Mouse (Mus musculus) ES-Bruce4 (cell line): ENCODE data around the gene Macrod2. TPM values are rescaled to one million over a fixed set of nuclear protein-coding genes. Genes with fewer than 3 reads are reported as not detected.

Experiments used
- H3K27ac ChIP-seq: 2 replicates; pipeline ENCODE4 v1.5.1; 2012; ENCODE audit warnings: low read length, inconsistent platforms; ENCODE audit not compliant: insufficient read depth
- H3K27me3 ChIP-seq: 2 replicates; pipeline ENCODE4 v1.6.1; 2012; ENCODE audit warnings: mild to moderate bottlenecking, low read length, inconsistent platforms; ENCODE audit not compliant: control insufficient read depth, poor library complexity, insufficient read depth, severe bottlenecking
- H3K36me3 ChIP-seq: 2 replicates; pipeline ENCODE4 v1.6.1; 2012; ENCODE audit warnings: inconsistent platforms, mild to moderate bottlenecking, low read length, moderate library complexity; ENCODE audit not compliant: control insufficient read depth, poor library complexity, insufficient read depth, severe bottlenecking
- H3K4me1 ChIP-seq: one replicate; pipeline ENCODE4 v1.8.1; 2011; ENCODE audit warnings: low read length; ENCODE audit not compliant: control insufficient read depth, insufficient read depth
- H3K4me3 ChIP-seq: 2 replicates; pipeline ENCODE4 v1.5.1; 2011; ENCODE audit warnings: low read depth, mild to moderate bottlenecking, low read length
- H3K9ac ChIP-seq: 2 replicates; pipeline ENCODE4 v1.6.1; 2012; ENCODE audit warnings: low read depth, mild to moderate bottlenecking, inconsistent platforms; ENCODE audit not compliant: poor library complexity, severe bottlenecking
- H3K9me3 ChIP-seq: replicated peaks from 2 replicates; pipeline ENCODE4 v1.6.1; 2012; ENCODE audit warnings: mild to moderate bottlenecking, low read length, inconsistent platforms; ENCODE audit not compliant: control insufficient read depth, poor library complexity, insufficient read depth, severe bottlenecking
- CTCF ChIP-seq: IDR thresholded peaks from one replicate; pipeline ENCODE4 v1.8.1; 2011; ENCODE audit warnings: low read depth, low read length
- EP300 ChIP-seq: IDR thresholded peaks from 2 replicates; pipeline ENCODE4 v1.6.1; 2011; ENCODE audit warnings: low read depth, low read length; ENCODE audit not compliant: insufficient read depth
- POLR2A ChIP-seq: IDR thresholded peaks from one replicate; pipeline ENCODE4 v1.8.1; 2011; ENCODE audit warnings: low read length; ENCODE audit not compliant: insufficient read depth
- polyA plus RNA-seq: library from polyadenylated mRNA; stranded (reverse); fragments of >200 nt; gene quantifications from 2 replicates; pipeline ENCODE4 v1.2.4, GENCODE M21; 2011; ENCODE audit warnings: low read depth; ENCODE audit not compliant: missing spikeins, insufficient read depth, insufficient read length

Macrod2 gene
- polyA plus RNA-seq, 1 experiment = 11.9 TPM

DNA sequence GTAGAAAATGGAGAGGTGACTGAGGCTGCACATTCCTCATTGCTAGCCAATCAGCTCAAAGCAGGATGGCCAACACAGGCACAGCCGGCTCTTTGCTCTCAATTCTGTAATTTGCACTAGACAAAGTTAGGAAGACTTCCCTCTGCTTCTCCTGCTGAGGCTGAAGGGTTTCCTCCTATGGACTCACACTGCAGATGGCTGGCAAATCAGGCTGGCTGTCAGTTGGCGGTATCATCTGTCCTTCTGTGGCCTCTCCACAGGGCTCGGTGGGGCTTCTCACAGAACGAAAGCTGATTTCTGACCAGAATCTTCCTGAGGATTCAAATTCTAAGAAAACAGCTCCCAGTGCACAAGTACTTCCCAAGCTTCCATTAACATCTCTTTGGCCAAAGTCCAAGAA, 760.9 kb downstream of the Macrod2 start:
- no peaks in the 10 kb centered on the region for H3K4me1 ChIP-seq
- TF ChIP-seq POLR2A = no peak
- TF ChIP-seq EP300 = no peak
- TF ChIP-seq CTCF = no peak
- H3K9me3 ChIP-seq = no peaks in the 10 kb centered on the region
- H3K9ac ChIP-seq = no peak overlapping the region
- no peak overlapping the region for H3K4me3 ChIP-seq
- H3K36me3 ChIP-seq = no peaks in the 10 kb centered on the region
- H3K27me3 ChIP-seq = no peaks in the 10 kb centered on the region
- H3K27ac ChIP-seq = no peak overlapping the region

DNA sequence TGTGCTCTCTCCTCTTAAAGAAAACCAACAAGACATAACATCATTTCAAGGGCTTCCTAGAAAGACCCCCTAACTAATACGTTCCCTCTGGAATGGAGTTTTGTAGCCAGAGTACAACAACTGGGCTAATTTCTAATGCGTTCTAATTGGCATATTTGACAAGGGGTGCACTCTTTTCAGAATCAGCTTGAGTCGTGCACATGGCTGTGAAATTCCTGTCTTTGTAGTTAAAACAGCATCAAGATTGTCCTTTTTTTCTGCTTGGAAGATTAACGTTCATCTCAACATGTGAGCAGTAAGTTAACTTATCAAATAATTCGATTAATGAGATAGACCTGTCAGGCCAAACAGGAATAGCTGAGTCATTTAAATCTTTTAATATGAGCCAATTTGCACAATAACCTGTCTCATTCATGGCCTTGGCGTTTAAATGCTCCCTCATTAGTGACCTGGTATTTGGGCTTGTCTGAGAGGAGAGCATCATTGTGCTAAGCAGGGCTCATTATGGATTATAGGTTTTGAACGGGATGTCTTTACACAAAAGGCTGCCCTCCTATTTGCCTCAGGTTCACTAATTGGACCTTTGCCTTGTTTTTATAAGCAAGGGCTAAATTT, 762.0 kb downstream of the Macrod2 start:
- Histone ChIP-seq H3K9ac (no peak overlapping the region), H3K36me3 (no peaks in the 10 kb centered on the region), H3K27ac (no peak overlapping the region), H3K4me1 (no peaks in the 10 kb centered on the region), H3K9me3 (no peaks in the 10 kb centered on the region), H3K27me3 (no peaks in the 10 kb centered on the region), H3K4me3 (no peak overlapping the region)
- no peak for TF ChIP-seq POLR2A
- no peak for TF ChIP-seq EP300
- TF ChIP-seq CTCF = no peak

GRCm38 (mm10) chr2:141158161-141158560, 763.1 kb downstream of the Macrod2 start:
- Histone ChIP-seq H3K9ac (no peak overlapping the region), H3K27me3 (no peaks in the 10 kb centered on the region), H3K27ac (no peak overlapping the region), H3K4me3 (no peak overlapping the region), H3K36me3 (no peaks in the 10 kb centered on the region), H3K9me3 (no peaks in the 10 kb centered on the region), H3K4me1 (no peaks in the 10 kb centered on the region)
- TF ChIP-seq EP300 = no peak
- no peak for TF ChIP-seq CTCF
- TF ChIP-seq POLR2A = no peak

- H3K4me1 ChIP-seq = no peaks in the 10 kb centered on the region
- H3K27ac ChIP-seq = no peak overlapping the region
- no peak overlapping the region for H3K4me3 ChIP-seq
- no peaks in the 10 kb centered on the region for H3K9me3 ChIP-seq
- TF ChIP-seq EP300 (no peak), CTCF (no peak), POLR2A (no peak)
- H3K27me3 ChIP-seq = no peaks in the 10 kb centered on the region
- H3K9ac ChIP-seq = no peak overlapping the region
- no peaks in the 10 kb centered on the region for H3K36me3 ChIP-seq
Observed at GRCm38 (mm10) chr2:141163918-141164317, 768.8 kb downstream of the Macrod2 start.

DNA sequence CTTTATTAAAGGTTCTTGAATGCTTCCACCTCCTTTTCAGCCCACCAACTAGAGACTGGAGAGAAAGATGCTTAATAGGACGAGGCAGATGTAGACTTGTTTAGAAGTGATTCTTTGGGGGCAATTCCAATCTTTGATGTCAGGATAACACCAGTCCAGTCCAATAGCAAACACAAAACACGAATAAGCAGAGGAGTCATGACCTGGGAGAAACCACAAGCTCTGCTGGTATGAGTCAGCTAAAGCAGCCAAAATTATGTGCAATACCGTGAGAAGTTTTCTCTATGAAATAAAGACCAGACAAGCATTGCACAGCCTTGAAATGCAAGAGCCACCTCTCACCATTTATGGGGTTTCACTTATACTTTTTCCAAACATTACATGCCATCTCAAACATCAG, 774.5 kb downstream of the Macrod2 start:
- H3K27me3 ChIP-seq = no peaks in the 10 kb centered on the region
- H3K27ac ChIP-seq = no peak overlapping the region
- TF ChIP-seq CTCF = no peak
- TF ChIP-seq POLR2A = no peak
- no peak for TF ChIP-seq EP300

DNA sequence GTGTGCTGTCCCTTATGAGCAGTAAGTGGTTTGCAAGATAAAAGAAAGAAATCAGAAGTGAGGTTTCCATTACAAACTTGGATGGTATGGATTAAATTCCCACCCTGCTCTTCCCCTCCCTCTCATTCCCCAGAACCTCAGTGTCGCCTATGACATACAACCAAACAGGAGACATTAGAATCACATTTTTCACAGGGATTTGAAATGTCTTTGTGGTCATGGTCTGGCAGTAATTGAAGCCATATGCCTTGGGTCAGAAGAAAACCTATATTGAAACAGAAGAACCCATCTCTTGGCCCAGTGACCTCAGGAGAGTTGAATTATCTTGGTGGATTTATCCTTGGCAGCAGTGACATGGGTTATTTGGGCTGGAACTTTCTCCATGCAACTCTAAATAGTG, 778.1 kb downstream of the Macrod2 start:
- no peaks in the 10 kb centered on the region for H3K4me1 ChIP-seq
- H3K27me3 ChIP-seq = no peaks in the 10 kb centered on the region
- H3K9me3 ChIP-seq = no peaks in the 10 kb centered on the region
- no peak overlapping the region for H3K9ac ChIP-seq
- H3K27ac ChIP-seq = no peak overlapping the region
- no peak overlapping the region for H3K4me3 ChIP-seq
- TF ChIP-seq CTCF (no peak), EP300 (no peak), POLR2A (no peak)
- H3K36me3 ChIP-seq = no peaks in the 10 kb centered on the region

More for the DNA sequence above, 774.5 kb downstream of the Macrod2 start:
- Histone ChIP-seq H3K4me1 (no peaks in the 10 kb centered on the region), H3K36me3 (no peaks in the 10 kb centered on the region), H3K4me3 (no peak overlapping the region), H3K9ac (no peak overlapping the region), H3K9me3 (no peaks in the 10 kb centered on the region)
